Mouse (Mus musculus) macrophage (primary cell): Measurements from ENCODE around the gene Vmn1r39. TPM values are rescaled to one million over a fixed set of nuclear protein-coding genes. Genes with fewer than 3 reads are reported as not detected.
"Not testable (repeated sequence)": the region's sequence is repeated elsewhere in the genome, so short reads cannot be mapped to it uniquely, and the experiment has no call there.

ENCODE experiments used
- H3K27ac ChIP-seq: fragments of 350-480 bp; formaldehyde crosslinking; 2 replicates; pipeline ENCODE4 v1.9.0; 2021
- H3K36me3 ChIP-seq: fragments of 350-480 bp; formaldehyde crosslinking; 2 replicates; pipeline ENCODE4 v1.9.0; 2021; ENCODE audit errors: inconsistent target
- H3K4me3 ChIP-seq: fragments of 350-480 bp; formaldehyde crosslinking; 2 replicates; pipeline ENCODE4 v1.9.0; 2021; ENCODE audit errors: inconsistent target
- H3K79me2 ChIP-seq: fragments of 350-480 bp; formaldehyde crosslinking; 2 replicates; pipeline ENCODE4 v1.9.0; 2021; ENCODE audit errors: inconsistent target
- WGBS: methylation state at CpG from one replicate; pipeline ENCODE4 v1.1.7; 2026; ENCODE audit warnings: inconsistent platforms; ENCODE audit not compliant: missing documents; 5-methylcytosine and 5-hydroxymethylcytosine counted together
- polyA plus RNA-seq: library from polyadenylated mRNA; stranded (reverse); fragments of 250-400 nt; gene quantifications from 3 replicates; pipeline ENCODE4 v1.2.4, GENCODE M21; 2018; ENCODE audit warnings: inconsistent platforms
- total RNA-seq, 78 experiments: library from RNA; depleted of rRNA; stranded (reverse); fragments of 250-400 nt; gene quantifications; 1 replicate in 9 of 78; 2 replicates in 24 of 78; 3 replicates in 43 of 78; 4 replicates in 2 of 78; pipeline ENCODE4 v1.2.4; 2018; ENCODE audit warnings: inconsistent platforms in 56 of 78

Gene Vmn1r39
- total RNA-seq (2018; cell fraction: chromatin; rRNA removed) = not detected
- not detected for total RNA-seq (2018; cell fraction: cytosol; rRNA removed)
- total RNA-seq (2018; cell fraction: nucleus; rRNA removed) = under 1 TPM in 1 of 26 experiments, not detected in 25; 0.33 TPM
- polyA plus RNA-seq = not detected in 3 replicates

DNA sequence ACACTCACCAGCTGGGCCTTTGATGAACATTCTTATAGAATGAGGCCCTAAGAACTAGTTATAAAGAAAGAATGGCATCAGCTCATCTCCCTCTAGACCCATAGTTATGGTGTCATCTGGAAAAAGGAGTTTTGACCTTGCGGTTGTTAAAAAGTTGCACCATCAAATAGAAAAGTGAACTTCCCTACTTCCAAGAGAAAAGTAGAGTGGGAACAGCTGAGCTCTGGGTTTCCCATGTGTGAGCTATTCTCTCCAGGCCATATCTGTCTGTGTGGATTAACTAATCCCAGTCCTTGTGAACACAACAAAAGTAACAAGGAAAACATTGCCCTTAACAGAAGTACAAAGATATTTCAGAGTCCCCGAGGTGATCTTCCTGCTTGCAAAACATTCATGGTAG, at the start of gene Vmn1r39:
TSS of gene Vmn1r39 (minus strand) at position 101 of the 400 bp plus-strand sequence.
- no peak within 1 kb of the TSS for H3K27ac ChIP-seq
- H3K79me2 ChIP-seq = no peaks in the 10 kb centered on the region
- no peak within 1 kb of the TSS for H3K4me3 ChIP-seq
- no peaks in the 10 kb centered on the region for H3K36me3 ChIP-seq
- 100% methylated on average over 2 of the region's 2 CpGs for WGBS

DNA sequence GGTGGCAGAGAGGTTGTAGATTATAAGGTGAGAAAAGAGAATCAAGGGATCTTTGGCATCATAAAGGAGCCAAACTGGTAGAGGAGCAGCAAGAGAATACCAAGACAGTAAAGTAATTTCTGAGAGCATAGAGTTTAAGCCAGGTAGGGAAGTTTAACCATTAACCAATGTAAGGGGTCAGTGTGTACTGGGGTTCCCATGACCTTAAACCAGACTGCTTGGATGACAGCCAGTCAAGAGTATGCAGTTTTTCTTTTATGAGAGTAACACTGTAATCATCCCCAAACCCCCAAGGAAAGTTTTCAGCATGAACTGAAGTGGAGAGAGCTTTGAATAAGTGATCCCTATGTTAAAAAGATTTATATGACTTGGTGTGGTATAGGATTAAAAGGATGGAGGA, 49.0 kb upstream of the Vmn1r39 start:
- H3K36me3 ChIP-seq = no peaks in the 10 kb centered on the region
- no peak overlapping the region for H3K27ac ChIP-seq
- no peaks in the 10 kb centered on the region for H3K79me2 ChIP-seq
- H3K4me3 ChIP-seq = no peak overlapping the region

DNA sequence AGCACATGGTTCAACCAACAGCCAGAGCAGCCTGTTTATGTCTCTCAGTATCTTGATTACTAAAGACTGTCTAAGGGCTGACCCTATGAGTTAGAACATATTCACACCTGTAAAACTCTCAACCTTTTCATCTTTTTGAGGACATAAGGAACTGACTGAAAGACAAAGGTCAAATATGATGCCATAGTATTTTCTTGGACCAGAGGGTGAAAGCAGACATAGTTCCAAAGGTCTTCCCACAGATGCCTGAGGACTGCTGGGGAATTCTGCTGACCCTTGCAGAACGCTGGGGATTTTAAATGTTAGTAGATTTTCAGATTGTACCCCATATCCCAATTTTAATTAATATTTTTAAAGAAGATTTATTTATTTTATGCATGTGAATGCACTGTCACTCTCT, 47.9 kb upstream of the Vmn1r39 start:
- no peak overlapping the region for H3K4me3 ChIP-seq
- 83% methylated on average over 1 of the region's 1 CpGs for WGBS
- H3K79me2 ChIP-seq = no peaks in the 10 kb centered on the region
- H3K36me3 ChIP-seq = no peaks in the 10 kb centered on the region
- no peak overlapping the region for H3K27ac ChIP-seq

DNA sequence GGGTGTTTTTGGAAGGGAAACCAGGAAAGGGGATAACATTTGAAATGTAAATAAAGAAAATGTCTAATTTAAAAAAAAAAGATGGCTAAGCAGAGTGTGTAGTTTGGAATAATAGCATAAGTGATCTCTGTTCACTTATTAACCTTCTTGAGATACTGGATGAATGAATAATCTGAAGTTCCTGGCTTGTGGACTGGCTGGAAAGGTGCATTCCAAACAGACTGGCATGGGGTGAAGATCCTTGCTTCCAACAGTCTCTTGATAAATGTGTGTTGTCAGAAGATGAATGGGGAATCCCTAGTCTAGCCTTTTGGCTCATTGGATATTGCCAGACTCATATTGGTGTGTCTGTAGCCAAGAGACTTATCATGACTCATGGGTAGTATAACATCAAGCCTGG, 45.8 kb upstream of the Vmn1r39 start:
- Histone ChIP-seq H3K79me2 (no peaks in the 10 kb centered on the region), H3K27ac (no peak overlapping the region), H3K4me3 (no peak overlapping the region), H3K36me3 (no peaks in the 10 kb centered on the region)

DNA sequence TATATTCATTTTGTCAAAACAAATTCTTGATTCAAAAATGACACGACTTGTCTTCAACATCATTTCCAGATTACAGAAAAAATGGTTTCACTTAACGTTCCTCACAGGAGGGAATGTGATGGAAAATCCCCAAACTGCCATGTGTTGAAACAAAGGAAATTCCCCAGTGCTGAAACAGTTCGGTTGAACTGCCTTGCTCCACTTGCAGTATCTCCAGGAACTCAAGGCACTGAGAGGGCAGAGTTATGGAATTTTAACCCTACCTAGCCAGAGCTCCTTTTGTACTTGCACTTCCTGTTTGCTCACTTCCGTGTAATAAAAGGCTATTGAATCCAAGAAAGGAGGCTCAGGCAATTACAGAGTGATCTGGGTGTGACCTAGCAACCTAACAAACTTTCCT, 38.5 kb upstream of the Vmn1r39 start:
- H3K36me3 ChIP-seq = no peaks in the 10 kb centered on the region
- 59% methylated on average over 4 of the region's 4 CpGs for WGBS

DNA sequence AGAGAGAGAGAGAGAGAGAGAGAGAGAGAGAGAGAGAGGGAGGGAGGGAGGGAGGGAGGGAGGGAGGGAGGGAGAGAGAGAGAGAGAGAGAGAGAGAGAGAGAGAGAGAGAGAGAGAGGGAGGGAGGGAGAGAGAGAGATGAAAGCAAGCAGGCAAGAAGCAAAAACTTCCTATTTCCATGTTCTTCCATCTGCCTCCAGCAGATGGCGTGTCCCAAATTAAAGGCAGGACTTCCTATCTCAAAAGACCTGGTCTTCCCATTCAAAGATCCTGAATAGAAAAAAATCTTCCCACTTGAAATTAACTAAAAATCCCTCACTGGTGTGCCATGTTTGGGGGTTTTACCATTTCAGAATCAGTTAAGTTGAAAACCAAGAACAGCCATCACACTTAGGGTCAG, 30.2 kb upstream of the Vmn1r39 start:
- H3K79me2 ChIP-seq, H3K36me3 ChIP-seq, H3K27ac ChIP-seq, H3K4me3 ChIP-seq: not testable (repeated sequence)
- WGBS = 17% methylated on average over 1 of the region's 1 CpGs

More for the DNA sequence above, 38.5 kb upstream of the Vmn1r39 start:
- H3K79me2 ChIP-seq = no peaks in the 10 kb centered on the region
- no peak overlapping the region for H3K27ac ChIP-seq
- no peak overlapping the region for H3K4me3 ChIP-seq

DNA sequence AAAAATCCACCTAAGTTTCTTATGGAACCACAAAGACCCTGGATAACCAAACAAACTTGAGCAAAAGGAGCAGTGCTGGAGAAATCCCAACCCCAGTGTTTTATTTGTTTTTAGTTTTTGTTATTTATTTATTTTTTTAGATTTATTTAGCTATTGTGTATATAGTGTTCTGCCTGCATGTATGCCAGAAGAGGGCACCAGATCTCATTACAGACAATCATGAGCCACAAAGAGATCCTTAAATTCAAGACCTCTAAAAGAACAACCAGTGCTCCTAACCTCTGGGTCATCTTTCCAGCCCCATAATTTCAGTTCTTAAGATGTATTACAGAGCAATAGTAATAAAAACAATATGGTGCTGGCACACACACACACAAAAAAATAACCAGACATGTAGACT, 26.5 kb upstream of the Vmn1r39 start:
- Histone ChIP-seq H3K4me3 (no peak overlapping the region), H3K36me3 (no peaks in the 10 kb centered on the region), H3K27ac (no peak overlapping the region), H3K79me2 (no peaks in the 10 kb centered on the region)

DNA sequence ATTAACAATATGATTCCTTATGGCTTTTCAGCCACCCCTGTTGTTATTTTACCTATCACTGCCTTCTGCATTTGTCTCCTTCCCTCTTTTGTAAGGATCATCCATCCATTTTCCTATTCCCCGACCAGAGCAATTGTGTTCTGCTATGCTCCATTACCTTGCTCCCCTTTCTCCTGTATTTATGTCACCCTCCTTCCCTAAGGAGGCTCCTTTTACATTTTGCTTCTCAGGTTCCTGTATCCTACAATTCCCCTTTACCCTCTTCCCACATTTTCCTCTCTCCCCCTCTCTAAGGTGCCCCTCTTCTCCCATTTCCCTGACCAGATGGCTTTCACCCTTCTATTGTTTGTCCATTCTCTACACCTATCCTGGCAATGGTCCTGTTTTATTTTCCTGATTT, 4.1 kb downstream of the Vmn1r39 start:
- Histone ChIP-seq H3K27ac (no peak overlapping the region), H3K36me3 (no peaks in the 10 kb centered on the region), H3K79me2 (no peaks in the 10 kb centered on the region), H3K4me3 (no peak overlapping the region)
- WGBS = 83% methylated on average over 1 of the region's 1 CpGs

DNA sequence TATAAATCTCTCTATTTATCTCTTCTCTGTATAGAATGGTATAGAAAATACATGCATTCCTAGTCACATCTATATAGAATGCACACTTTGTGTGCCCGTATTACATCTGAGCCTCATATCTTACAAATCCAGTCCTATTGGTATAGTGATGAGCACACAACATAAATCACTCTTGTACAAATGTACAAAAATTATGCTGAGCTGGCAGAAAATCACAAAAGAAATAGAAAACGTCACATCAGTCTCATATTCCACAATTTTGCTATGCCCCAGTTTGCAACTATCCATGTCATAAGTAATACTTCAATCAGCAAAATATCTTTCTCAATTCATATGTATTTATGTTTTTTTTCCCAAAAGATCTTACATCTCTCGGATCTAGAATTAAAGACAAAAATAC, 4.7 kb downstream of the Vmn1r39 start:
- H3K79me2 ChIP-seq = no peaks in the 10 kb centered on the region
- 97% methylated on average over 3 of the region's 3 CpGs for WGBS
- H3K36me3 ChIP-seq = no peaks in the 10 kb centered on the region
- no peak overlapping the region for H3K4me3 ChIP-seq
- no peak overlapping the region for H3K27ac ChIP-seq

DNA sequence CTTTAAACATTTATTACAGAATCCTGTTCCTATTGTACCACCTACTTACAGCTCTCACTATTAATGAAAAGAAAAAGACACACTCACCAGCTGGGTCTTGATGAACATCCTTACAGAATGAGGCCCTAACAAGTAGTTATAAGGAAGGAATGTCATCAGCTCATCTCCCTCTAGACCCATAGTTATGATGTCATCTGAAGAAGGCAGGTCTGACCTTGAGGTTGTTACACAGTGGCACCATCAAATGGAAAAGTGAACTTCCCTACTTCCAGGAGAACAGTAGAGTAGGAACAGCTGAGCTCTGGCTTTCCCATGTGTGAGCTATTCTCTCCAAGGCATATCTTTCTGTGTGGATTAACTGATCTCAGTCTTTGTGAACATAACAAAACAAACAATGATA, 27.9 kb downstream of the Vmn1r39 start, which contains the start of gene Vmn1r38:
TSS of gene Vmn1r38 (minus strand) at position 101 of the 400 bp plus-strand sequence.
- H3K27ac ChIP-seq, H3K79me2 ChIP-seq, H3K4me3 ChIP-seq, H3K36me3 ChIP-seq: not testable (repeated sequence)

Other genes starting within 250 kb of the Vmn1r39 start
- gene Vmn1r33, start 192.3 kb downstream of the Vmn1r39 start, polyA plus RNA-seq = not detected in 3 replicates
- not detected in 3 replicates for gene Vmn1r34, start 166.7 kb downstream of the Vmn1r39 start, polyA plus RNA-seq
- gene Vmn1r35, start 124.7 kb downstream of the Vmn1r39 start, polyA plus RNA-seq = not detected in 3 replicates
- not detected in 3 replicates for gene Vmn1r36, start 91.4 kb downstream of the Vmn1r39 start, polyA plus RNA-seq
- not detected in 3 replicates for gene Vmn1r37, start 81.2 kb downstream of the Vmn1r39 start, polyA plus RNA-seq
- gene Vmn1r38, start 28.0 kb downstream of the Vmn1r39 start, polyA plus RNA-seq = not detected in 3 replicates
- gene Gng12, start 85.8 kb upstream of the Vmn1r39 start, polyA plus RNA-seq = 152 to 166 TPM (median 166 TPM) in 3 replicates
- gene Gadd45a, start 226.8 kb upstream of the Vmn1r39 start, polyA plus RNA-seq = 88.5 to 287 TPM (median 181 TPM) in 3 replicates